Mouse (Mus musculus): ENCODE results near the gene Megf11. TPM values are rescaled to one million over a fixed set of nuclear protein-coding genes. Genes with fewer than 3 reads are reported as not detected.
A peak's percentile ranks its signal among the peaks of the same experiment; 100 is the strongest.

Gene Megf11
- total RNA-seq, 2 experiments from 2014 or later, result 15.9 to 17.9 TPM

- DNase-seq (ENCODE audit: low spot score in 2 of 2), result no peak
Observed at GRCm38 (mm10) chr9:64557846-64558530, 172.6 kb downstream of the Megf11 start.

GRCm38 (mm10) chr9:64564315-64564767, 178.9 kb downstream of the Megf11 start:
- no peak for DNase-seq (ENCODE audit: low spot score in 2 of 2)

- no peak for DNase-seq (ENCODE audit: low spot score in 2 of 2)
Observed at GRCm38 (mm10) chr9:64565915-64566314, 180.5 kb downstream of the Megf11 start.

- no peak for DNase-seq (ENCODE audit: low spot score in 2 of 2)
Observed at GRCm38 (mm10) chr9:64566376-64566775, 180.9 kb downstream of the Megf11 start.

- no peak for DNase-seq (ENCODE audit: low spot score in 2 of 2)
Observed at GRCm38 (mm10) chr9:64567482-64567881, 182.1 kb downstream of the Megf11 start.

- no peak for DNase-seq (ENCODE audit: low spot score in 2 of 2)
Observed at GRCm38 (mm10) chr9:64568467-64569260, 183.2 kb downstream of the Megf11 start.

GRCm38 (mm10) chr9:64570448-64570847, 185.0 kb downstream of the Megf11 start:
- no peak for DNase-seq (ENCODE audit: low spot score in 2 of 2)

- no peak for DNase-seq (ENCODE audit: low spot score in 2 of 2)
Observed at GRCm38 (mm10) chr9:64571091-64571490, 185.7 kb downstream of the Megf11 start.

GRCm38 (mm10) chr9:64572629-64573190, 187.3 kb downstream of the Megf11 start:
- no peak for DNase-seq (ENCODE audit: low spot score in 2 of 2)

- DNase-seq (ENCODE audit: low spot score in 2 of 2), result no peak
Observed at GRCm38 (mm10) chr9:64575658-64576057, 190.2 kb downstream of the Megf11 start.

GRCm38 (mm10) chr9:64576143-64576878, 190.9 kb downstream of the Megf11 start:
- DNase-seq (ENCODE audit: low spot score in 2 of 2), result no peak

GRCm38 (mm10) chr9:64577156-64577555, 191.7 kb downstream of the Megf11 start:
- no peak for DNase-seq (ENCODE audit: low spot score in 2 of 2)

GRCm38 (mm10) chr9:64578014-64578413, 192.6 kb downstream of the Megf11 start:
- peak; percentile 29 to 41 for DNase-seq (ENCODE audit: low spot score in 2 of 2)

GRCm38 (mm10) chr9:64579306-64579705, 193.9 kb downstream of the Megf11 start:
- DNase-seq (ENCODE audit: low spot score in 2 of 2), result no peak

GRCm38 (mm10) chr9:64586292-64586691, 200.9 kb downstream of the Megf11 start:
- no peak for DNase-seq (ENCODE audit: low spot score in 2 of 2)

GRCm38 (mm10) chr9:64587991-64588390, 202.6 kb downstream of the Megf11 start:
- DNase-seq (ENCODE audit: low spot score in 2 of 2), result no peak

GRCm38 (mm10) chr9:64590634-64591041, 205.2 kb downstream of the Megf11 start:
- DNase-seq (ENCODE audit: low spot score in 2 of 2), result peak; percentile 51 to 62

GRCm38 (mm10) chr9:64591436-64591835, 206.0 kb downstream of the Megf11 start:
- DNase-seq (ENCODE audit: low spot score in 2 of 2), result no peak

GRCm38 (mm10) chr9:64594442-64594841, 209.0 kb downstream of the Megf11 start:
- no peak for DNase-seq (ENCODE audit: low spot score in 2 of 2)

GRCm38 (mm10) chr9:64598427-64598826, 213.0 kb downstream of the Megf11 start:
- DNase-seq (ENCODE audit: low spot score in 2 of 2), result no peak

- no peak for DNase-seq (ENCODE audit: low spot score in 2 of 2)
Observed at GRCm38 (mm10) chr9:64600731-64601130, 215.3 kb downstream of the Megf11 start.

Measured in layer of hippocampus, postnatal 10 days (tissue).